Mouse (Mus musculus): ENCODE data around the gene Rasgrp3. TPM values are rescaled to one million over a fixed set of nuclear protein-coding genes. Genes with fewer than 3 reads are reported as not detected.
A peak's percentile ranks its signal among the peaks of the same experiment; 100 is the strongest.

Rasgrp3 gene
- total RNA-seq (2021): 10 to 100 TPM; 28.0 to 31.5 TPM
- long read RNA-seq, experiment 1, partial matches to known transcripts: 0 of 5 reads
- long read RNA-seq, experiment 1, other reads (novel, unspliced or antisense): 5 of 5 reads
- long read RNA-seq, experiment 2, partial matches to known transcripts: 4 of 10 reads
- long read RNA-seq, experiment 2, other reads (novel, unspliced or antisense): 6 of 10 reads

GRCm38 (mm10) chr17:75435599-75435998 is at the start of gene Rasgrp3:
Gene Rasgrp3, plus strand, starts transcription at chr17:75435896.
- no peak for DNase-seq

GRCm38 (mm10) chr17:75388402-75388801 is 47.3 kb upstream of the Rasgrp3 start:
- intact Hi-C loops (cut with DNase I): loop anchor here (10.0 kb wide), 1 partner anchor 584 kb away; no protein-coding TSS in a partner anchor
- no peak for DNase-seq

More at GRCm38 (mm10) chr17:75435599-75435998, at the start of gene Rasgrp3:
- intact Hi-C loops (cut with DNase I): no loop called here

GRCm38 (mm10) chr17:75390142-75390541 is 45.6 kb upstream of the Rasgrp3 start:
- DNase-seq: no peak
- intact Hi-C loops (cut with DNase I): no loop called here

- intact Hi-C loops (cut with DNase I): no loop called here
- no peak for DNase-seq
Measured at GRCm38 (mm10) chr17:75391429-75392192, 44.1 kb upstream of the Rasgrp3 start.

- intact Hi-C loops (cut with DNase I): no loop called here
- DNase-seq: no peak
Measured at GRCm38 (mm10) chr17:75406405-75406804, 29.3 kb upstream of the Rasgrp3 start.

- no peak for DNase-seq
- intact Hi-C loops (cut with DNase I): loop anchor here (10.0 kb wide), 1 partner anchor 108 kb away; no protein-coding TSS in a partner anchor
Measured at GRCm38 (mm10) chr17:75416861-75417260, 18.8 kb upstream of the Rasgrp3 start.

GRCm38 (mm10) chr17:75434152-75434551 is 1.5 kb upstream of the Rasgrp3 start:
- intact Hi-C loops (cut with DNase I): no loop called here
- no peak for DNase-seq

GRCm38 (mm10) chr17:75434871-75435270 is 825 bp upstream of the Rasgrp3 start:
- no peak for DNase-seq
- intact Hi-C loops (cut with DNase I): no loop called here

- intact Hi-C loops (cut with DNase I): no loop called here
- DNase-seq: peak in 1 of 2 experiments; percentile 27
Measured at GRCm38 (mm10) chr17:75436095-75436494, 399 bp downstream of the Rasgrp3 start.

- intact Hi-C loops (cut with DNase I): no loop called here
Measured at GRCm38 (mm10) chr17:75436819-75437218, 1.1 kb downstream of the Rasgrp3 start.

GRCm38 (mm10) chr17:75437239-75437750 is 1.6 kb downstream of the Rasgrp3 start:
- intact Hi-C loops (cut with DNase I): no loop called here
- DNase-seq: no peak

More at GRCm38 (mm10) chr17:75436819-75437218, 1.1 kb downstream of the Rasgrp3 start:
- DNase-seq: no peak

GRCm38 (mm10) chr17:75438162-75438561 is 2.5 kb downstream of the Rasgrp3 start:
- intact Hi-C loops (cut with DNase I): no loop called here
- DNase-seq: no peak

- intact Hi-C loops (cut with DNase I): no loop called here
- no peak for DNase-seq
Measured at GRCm38 (mm10) chr17:75439062-75439461, 3.4 kb downstream of the Rasgrp3 start.

- DNase-seq: no peak
- intact Hi-C loops (cut with DNase I): no loop called here
Measured at GRCm38 (mm10) chr17:75440619-75441018, 4.9 kb downstream of the Rasgrp3 start.

GRCm38 (mm10) chr17:75441260-75441830 is 5.6 kb downstream of the Rasgrp3 start:
- no peak for DNase-seq
- intact Hi-C loops (cut with DNase I): no loop called here

GRCm38 (mm10) chr17:75442352-75442751 is 6.7 kb downstream of the Rasgrp3 start:
- intact Hi-C loops (cut with DNase I): no loop called here
- DNase-seq: no peak

GRCm38 (mm10) chr17:75443064-75443621 is 7.4 kb downstream of the Rasgrp3 start:
- intact Hi-C loops (cut with DNase I): no loop called here
- peak in 1 of 2 experiments; percentile 41 for DNase-seq

- intact Hi-C loops (cut with DNase I): no loop called here
- no peak for DNase-seq
Measured at GRCm38 (mm10) chr17:75448257-75448656, 12.6 kb downstream of the Rasgrp3 start.

GRCm38 (mm10) chr17:75449022-75449421 is 13.3 kb downstream of the Rasgrp3 start:
- DNase-seq: no peak
- intact Hi-C loops (cut with DNase I): no loop called here

GRCm38 (mm10) chr17:75452313-75452712 is 16.6 kb downstream of the Rasgrp3 start:
- intact Hi-C loops (cut with DNase I): no loop called here
- DNase-seq: no peak

GRCm38 (mm10) chr17:75453639-75454038 is 17.9 kb downstream of the Rasgrp3 start:
- intact Hi-C loops (cut with DNase I): no loop called here
- no peak for DNase-seq
